Mouse (Mus musculus) myocyte (in vitro differentiated cells): ENCODE data around the gene Fbxw8.

ENCODE experiments used
- CEBPB ChIP-seq: IDR thresholded peaks from 2 replicates; pipeline ENCODE4 v1.6.1; 2011; ENCODE audit warnings: mild to moderate bottlenecking, moderate library complexity; ENCODE audit not compliant: poor library complexity, insufficient read depth, severe bottlenecking
- E2F4 ChIP-seq: IDR thresholded peaks from one replicate; pipeline ENCODE4 v1.6.1; 2011; ENCODE audit warnings: mild to moderate bottlenecking, control low read depth, moderate library complexity; ENCODE audit not compliant: insufficient read depth
- MAX ChIP-seq: IDR thresholded peaks from one replicate; pipeline ENCODE4 v1.6.1; 2011; ENCODE audit warnings: low read depth, mild to moderate bottlenecking, control low read depth
- MYOD1 ChIP-seq, 3 experiments: IDR thresholded peaks; one replicate each; pipeline ENCODE4 v1.6.1; 2011; ENCODE audit warnings: control low read depth in 2 of 3, low read depth in 2 of 3, mild to moderate bottlenecking in 2 of 3, moderate library complexity in 1 of 3; ENCODE audit not compliant: insufficient read length in 2 of 3, control insufficient read depth in 1 of 3
- MYOG ChIP-seq, 3 experiments: IDR thresholded peaks; one replicate each; pipeline ENCODE4 v1.6.1; 2011; ENCODE audit warnings: control low read depth in 2 of 3, low read depth in 2 of 3, mild to moderate bottlenecking in 2 of 3; ENCODE audit not compliant: insufficient read length in 2 of 3, control insufficient read depth in 1 of 3, insufficient read depth in 1 of 3
- POLR2A ChIP-seq: IDR thresholded peaks from one replicate; pipeline ENCODE4 v1.6.1; 2011; ENCODE audit warnings: low read depth, mild to moderate bottlenecking, control low read depth, moderate library complexity; ENCODE audit not compliant: insufficient read length
- POLR2AphosphoS2 ChIP-seq: IDR thresholded peaks from one replicate; pipeline ENCODE4 v1.6.1; 2011; ENCODE audit warnings: low read depth, control low read depth; ENCODE audit not compliant: insufficient read length
- REST ChIP-seq: IDR thresholded peaks from one replicate; pipeline ENCODE4 v1.6.1; 2011; ENCODE audit warnings: mild to moderate bottlenecking, control low read depth, moderate library complexity; ENCODE audit not compliant: insufficient read depth, insufficient read length
- SRF ChIP-seq: IDR thresholded peaks from one replicate; pipeline ENCODE4 v1.6.1; 2011; ENCODE audit warnings: low read depth; ENCODE audit not compliant: control insufficient read depth, insufficient read length
- TCF12 ChIP-seq: IDR thresholded peaks from one replicate; pipeline ENCODE4 v1.6.1; 2011; ENCODE audit warnings: mild to moderate bottlenecking, control low read depth; ENCODE audit not compliant: poor library complexity, insufficient read depth, severe bottlenecking
- TCF3 ChIP-seq: IDR thresholded peaks from one replicate; pipeline ENCODE4 v1.6.1; 2011; ENCODE audit warnings: low read depth, control low read depth; ENCODE audit not compliant: insufficient read length
- USF1 ChIP-seq: IDR thresholded peaks from one replicate; pipeline ENCODE4 v1.6.1; 2011; ENCODE audit warnings: low read depth, mild to moderate bottlenecking, control low read depth, moderate library complexity

DNA sequence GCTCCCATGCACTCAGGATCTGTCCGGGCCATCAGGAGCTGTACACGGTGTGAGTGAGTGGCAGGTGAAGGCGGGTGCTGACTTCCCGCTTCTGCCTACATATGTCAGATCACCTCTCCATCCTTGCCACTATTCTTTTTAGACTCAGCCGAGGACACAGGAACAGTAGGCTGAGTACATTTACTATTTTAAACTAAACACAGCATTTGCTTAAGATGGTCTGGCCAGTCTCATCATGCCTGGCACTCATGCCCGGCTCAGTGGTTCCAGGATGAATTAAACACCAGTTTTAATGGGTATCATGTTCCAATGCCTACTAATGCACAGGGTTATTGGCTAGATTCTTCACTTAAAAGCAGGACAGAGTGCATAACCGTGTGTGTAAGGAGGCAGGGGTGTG is 42.2 kb downstream of the Fbxw8 start:
- no peak for TF ChIP-seq POLR2A
- TF ChIP-seq MYOG (IDR thresholded peaks at IDR 0.05; ENCODE audit: control insufficient read depth in 1 of 3, insufficient read depth in 1 of 3, insufficient read length in 2 of 3, low read depth in 2 of 3), result no peak
- no peak for TF ChIP-seq SRF
- no peak for TF ChIP-seq E2F4
- TF ChIP-seq MAX, result no peak
- no peak for TF ChIP-seq USF1
- no peak for TF ChIP-seq CEBPB
- no peak for TF ChIP-seq POLR2AphosphoS2
- no peak for TF ChIP-seq TCF3
- no peak for TF ChIP-seq TCF12
- TF ChIP-seq REST, result no peak
- no peak for TF ChIP-seq MYOD1 (IDR thresholded peaks at IDR 0.05; ENCODE audit: control insufficient read depth in 1 of 3, insufficient read length in 2 of 3, low read depth in 2 of 3)
